Mouse (Mus musculus): ENCODE measurements around the gene Eef1akmt1.

Gene Eef1akmt1

GRCm38 (mm10) chr14:57523762-57524161 lies 47.6 kb downstream of the Eef1akmt1 start:
- Histone ChIP-seq H3K36me3 (ENCODE audit: control insufficient read depth, insufficient read depth, low read length, poor library complexity, severe bottlenecking) (no peaks in the 10 kb centered on the region), H3K27me3 (ENCODE audit: control insufficient read depth, insufficient read depth, low read length, poor library complexity, severe bottlenecking) (no peaks in the 10 kb centered on the region; the same call in 1 of the 2 replicates)
- no peak for DNase-seq (ENCODE audit: low read depth, low spot score)

GRCm38 (mm10) chr14:57517001-57517400 lies 54.4 kb downstream of the Eef1akmt1 start:
- no peak for DNase-seq (ENCODE audit: low read depth, low spot score)
- H3K27me3 ChIP-seq (ENCODE audit: control insufficient read depth, insufficient read depth, low read length, poor library complexity, severe bottlenecking), result no peaks in the 10 kb centered on the region
- no peaks in the 10 kb centered on the region for H3K36me3 ChIP-seq (ENCODE audit: control insufficient read depth, insufficient read depth, low read length, poor library complexity, severe bottlenecking)

- no peaks in the 10 kb centered on the region for H3K36me3 ChIP-seq (ENCODE audit: control insufficient read depth, insufficient read depth, low read length, poor library complexity, severe bottlenecking)
- DNase-seq (ENCODE audit: low read depth, low spot score), result no peak
Measured at GRCm38 (mm10) chr14:57515156-57515762, 56.2 kb downstream of the Eef1akmt1 start.

GRCm38 (mm10) chr14:57509554-57509953 lies 61.9 kb downstream of the Eef1akmt1 start:
- Histone ChIP-seq H3K36me3 (ENCODE audit: control insufficient read depth, insufficient read depth, low read length, poor library complexity, severe bottlenecking) (no peaks in the 10 kb centered on the region), H3K27me3 (ENCODE audit: control insufficient read depth, insufficient read depth, low read length, poor library complexity, severe bottlenecking) (no peaks in the 10 kb centered on the region)
- DNase-seq (ENCODE audit: low read depth, low spot score), result no peak

More at GRCm38 (mm10) chr14:57515156-57515762, 56.2 kb downstream of the Eef1akmt1 start:
- no peaks in the 10 kb centered on the region for H3K27me3 ChIP-seq (ENCODE audit: control insufficient read depth, insufficient read depth, low read length, poor library complexity, severe bottlenecking)

- no peaks in the 10 kb centered on the region for H3K27me3 ChIP-seq (ENCODE audit: control insufficient read depth, insufficient read depth, low read length, poor library complexity, severe bottlenecking)
Measured at GRCm38 (mm10) chr14:57503729-57504128, 67.7 kb downstream of the Eef1akmt1 start.

More at GRCm38 (mm10) chr14:57503729-57504128, 67.7 kb downstream of the Eef1akmt1 start:
- no peaks in the 10 kb centered on the region for H3K36me3 ChIP-seq (ENCODE audit: control insufficient read depth, insufficient read depth, low read length, poor library complexity, severe bottlenecking)
- DNase-seq (ENCODE audit: low read depth, low spot score), result no peak
